Comparison of ENCODE assay signal across 7 mouse cellular contexts in the genomic region with DNA sequence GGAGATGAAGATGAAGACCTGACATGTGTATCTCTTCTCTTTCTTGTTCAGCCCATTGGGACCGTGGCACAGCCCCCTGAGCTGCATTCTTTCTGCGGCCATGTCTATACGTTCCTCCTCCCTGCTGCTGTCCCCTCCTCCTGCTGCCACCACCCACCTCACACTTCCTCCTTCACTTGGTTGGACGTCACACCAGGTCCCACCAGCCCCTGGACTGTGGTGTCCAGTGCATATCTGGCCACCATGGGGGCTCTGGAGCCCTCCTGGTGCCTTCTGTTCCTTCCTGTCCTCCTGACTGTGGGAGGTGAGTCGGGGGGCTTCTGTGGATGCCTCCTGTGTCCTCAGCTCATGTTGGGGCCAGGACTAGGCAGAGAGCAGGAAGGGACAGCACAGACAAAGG. TPM values are rescaled to one million over a fixed set of nuclear protein-coding genes. Genes with fewer than 3 reads are reported as not detected.
DNase-seq lines count a peak whose midpoint lies in the region; ATAC-seq and TF ChIP-seq lines count a peak whose summit lies in the region.

A gene (plus strand): TSS at position 165 of the 400 bp plus-strand sequence.

- no peak for TF ChIP-seq CTCF in stomach, postnatal 0 days (IDR thresholded peaks at IDR 0.05; ENCODE audit: low read depth)

- H3K4me2 ChIP-seq in forebrain, embryonic 15.5 days (replicated peaks), result no peak within 1 kb of the TSS
- no peak within 1 kb of the TSS for H3K4me2 ChIP-seq in stomach, postnatal 0 days (replicated peaks; ENCODE audit: low read depth)

- no peaks in the 10 kb centered on the region for H3K4me1 ChIP-seq in forebrain, embryonic 15.5 days
- H3K4me1 ChIP-seq in stomach, postnatal 0 days (replicated peaks; ENCODE audit: control insufficient read depth, insufficient read depth), result no peaks in the 10 kb centered on the region

- 73% methylated on average over 5 of the region's 5 CpGs for WGBS in forebrain, embryonic 15.5 days
- WGBS in large intestine, adult 2 months, result 57% methylated on average over 5 of the region's 5 CpGs
- WGBS in stomach, postnatal 0 days, result 51% methylated on average over 5 of the region's 5 CpGs

- no peak within 1 kb of the TSS for H3K9ac ChIP-seq in forebrain, embryonic 15.5 days (replicated peaks)
- H3K9ac ChIP-seq in stomach, postnatal 0 days (ENCODE audit: low read length), result no peak within 1 kb of the TSS

- no peaks in the 10 kb centered on the region for H3K36me3 ChIP-seq in forebrain, embryonic 15.5 days
- H3K36me3 ChIP-seq in stomach, postnatal 0 days (ENCODE audit: control insufficient read depth, insufficient read depth, low read length), result no peaks in the 10 kb centered on the region

- no peak within 1 kb of the TSS for H3K27ac ChIP-seq in forebrain, embryonic 15.5 days (replicated peaks)
- H3K27ac ChIP-seq in stomach, postnatal 0 days (replicated peaks), result 0 out of 2 replicates have a peak within 1 kb of the TSS, but pooled peaks have one; percentile 18

- no peak for TF ChIP-seq EP300 in stomach, postnatal 0 days (optimal IDR thresholded peaks at IDR 0.05)

- DNase-seq in thymus, postnatal 4 days, result peak; percentile 20
- no peak for DNase-seq in thymus, adult 18-20 months
- DNase-seq in large intestine, adult 2 months (ENCODE audit: low read depth, low spot score), result no peak
- DNase-seq in lung, postnatal 25 days (ENCODE audit: low spot score), result peak; percentile 43
- DNase-seq in stomach, postnatal 0 days (ENCODE audit: low spot score), result no peak
- no peak for DNase-seq in testis, postnatal 10 days (ENCODE audit: low spot score)

- no peak within 1 kb of the TSS for H3K4me3 ChIP-seq in forebrain, embryonic 15.5 days
- H3K4me3 ChIP-seq in stomach, postnatal 0 days (ENCODE audit: low read depth, low read length), result no peak within 1 kb of the TSS

- H3K27me3 ChIP-seq in forebrain, embryonic 15.5 days, result no peaks in the 10 kb centered on the region; the same call in 1 of the 2 replicates
- H3K27me3 ChIP-seq in stomach, postnatal 0 days (ENCODE audit: control insufficient read depth, insufficient read depth, low read length), result no peaks in the 10 kb centered on the region; the same call in 1 of the 2 replicates

- H3K9me3 ChIP-seq in forebrain, embryonic 15.5 days, result no peaks in the 10 kb centered on the region
- H3K9me3 ChIP-seq in stomach, postnatal 0 days (ENCODE audit: control insufficient read depth, low read length), result no peaks in the 10 kb centered on the region

- no peak for ATAC-seq in forebrain, embryonic 15.5 days (replicated peaks)
- no peak for ATAC-seq in stomach, postnatal 0 days (ENCODE audit: low FRiP score, low TSS enrichment)

RNA-seq across cellular contexts. Expression of the gene that starts here (rescaled TPM):
- polyA plus RNA-seq in forebrain, embryonic 15.5 days (2015; fragmentation: Nextera tagmentation; extraction: Ambion mirVana), result 22.5 and 24.3 TPM in 2 replicates
- 109 and 121 TPM in 2 replicates for polyA plus RNA-seq in large intestine, adult 2 months (2012; rRNA removed)
- polyA plus RNA-seq in stomach, postnatal 0 days (2015; fragmentation: Nextera tagmentation; extraction: Ambion mirVana), result 66.6 and 71.0 TPM in 2 replicates

Comparison
In these comparisons a context has a peak if more than half of its experiments do, and no peak if none do; other contexts are left out.
1. DNase-seq: peak in thymus, postnatal 4 days (single experiment) and lung, postnatal 25 days (single experiment); none in thymus, adult 18-20 months (0 of 2), large intestine, adult 2 months (single experiment), stomach, postnatal 0 days (single experiment) and testis, postnatal 10 days (single experiment).